Mouse (Mus musculus) spleen, adult 2 months (tissue): ENCODE measurements around the gene Primpol. TPM values are rescaled to one million over a fixed set of nuclear protein-coding genes. Genes with fewer than 3 reads are reported as not detected.

Source experiments
- DNase-seq, 2 experiments: peaks; one replicate each; pipeline versions ENCODE4 v3.0.0 to v3.0.0-alpha.2; 2012 to 2021; ENCODE audit warnings: low spot score in 2 of 2, low read depth in 1 of 2
- H3K27ac ChIP-seq: fragments of 200-500 bp; 2 replicates; pipeline ENCODE4 v1.5.1; 2012; ENCODE audit warnings: low read length, inconsistent platforms; ENCODE audit not compliant: insufficient read depth
- H3K27me3 ChIP-seq: fragments of 200-500 bp; 2 replicates; pipeline ENCODE4 v1.6.1; 2012; ENCODE audit warnings: mild to moderate bottlenecking, moderate library complexity, low read length, inconsistent platforms; ENCODE audit not compliant: control insufficient read depth, insufficient read depth
- H3K36me3 ChIP-seq: fragments of 200-500 bp; 2 replicates; pipeline ENCODE4 v1.6.1; 2012; ENCODE audit warnings: mild to moderate bottlenecking, low read length, inconsistent platforms; ENCODE audit not compliant: control insufficient read depth, insufficient read depth
- H3K4me1 ChIP-seq: fragments of 200-500 bp; 2 replicates; pipeline ENCODE4 v1.6.1; 2011; ENCODE audit warnings: inconsistent platforms; ENCODE audit not compliant: control insufficient read depth, insufficient read depth, insufficient read length
- H3K4me3 ChIP-seq: fragments of 200-500 bp; 2 replicates; pipeline ENCODE4 v1.5.1; 2011; ENCODE audit warnings: mild to moderate bottlenecking, inconsistent platforms; ENCODE audit not compliant: insufficient read depth, insufficient read length; ENCODE audit errors: extremely low read depth
- CTCF ChIP-seq: fragments of 200-500 bp; IDR thresholded peaks from 2 replicates; pipeline ENCODE4 v1.5.1; 2011; ENCODE audit warnings: mild to moderate bottlenecking, inconsistent platforms; ENCODE audit not compliant: insufficient read depth, insufficient read length, insufficient replicate concordance; ENCODE audit errors: extremely low read depth
- POLR2A ChIP-seq: fragments of 200-500 bp; IDR thresholded peaks from 2 replicates; pipeline ENCODE4 v1.6.1; 2011; ENCODE audit warnings: low read depth, low read length, inconsistent platforms
- WGBS: fragments of 180-500 bp; shearing (Covaris S2); methylation state at CpG from one replicate; pipeline ENCODE4 v1.1.7; 2018; 5-methylcytosine and 5-hydroxymethylcytosine counted together
- polyA plus RNA-seq: library from polyadenylated mRNA; depleted of rRNA; stranded (reverse); fragments of >200 nt; gene quantifications from 2 replicates; pipeline ENCODE4 v1.2.3, GENCODE M21; 2012; rRNA removed

The Primpol gene
- 1.8 and 2.5 TPM in 2 replicates for polyA plus RNA-seq

DNA sequence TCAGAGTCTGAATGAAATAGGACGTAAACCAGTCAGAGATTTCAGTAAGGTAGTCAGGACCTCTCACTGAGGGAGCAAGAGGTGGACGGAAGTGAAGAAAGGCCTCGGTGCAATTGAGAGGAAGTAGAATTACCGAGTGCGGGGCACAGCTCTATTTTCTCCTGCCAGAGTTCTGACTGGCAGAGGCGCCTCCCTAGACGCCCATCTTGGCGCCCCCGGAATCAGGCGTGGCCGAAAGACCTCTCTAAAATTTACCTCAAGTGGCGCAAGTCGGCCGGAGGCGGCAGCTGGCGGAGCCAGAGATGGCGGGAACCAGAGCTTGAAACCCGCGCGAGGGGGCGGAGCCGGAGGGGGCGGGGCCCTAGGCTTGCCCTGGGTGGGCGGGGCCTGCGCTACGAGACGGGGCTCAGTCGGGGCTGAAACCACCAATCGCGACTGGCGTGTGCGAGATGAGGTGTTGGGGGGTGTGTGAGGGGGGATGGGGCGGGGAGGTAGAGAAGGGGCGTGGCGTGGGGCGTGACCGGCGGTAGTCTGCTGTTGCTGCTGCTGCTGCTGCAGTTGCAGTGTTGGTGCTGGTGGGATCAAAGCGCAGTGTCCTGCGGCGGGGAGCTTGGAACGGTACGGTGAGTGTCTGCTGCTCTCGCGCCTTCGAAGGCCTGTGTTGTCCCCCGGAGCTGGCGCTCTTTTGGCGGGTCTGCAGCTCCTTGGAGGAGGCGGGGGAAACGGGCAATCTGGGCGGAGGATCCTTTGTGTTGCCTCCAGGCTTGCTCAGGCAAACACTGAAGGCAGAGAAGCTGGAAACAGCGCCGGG is at the start of gene Primpol, which contains the start of gene Casp3:
TSS of gene Primpol (minus strand) at position 334 of the 811 bp plus-strand sequence.
TSS of gene Casp3 (plus strand) at position 413 of the 811 bp plus-strand sequence.
- peak; percentile 92 for TF ChIP-seq POLR2A
- no peak for TF ChIP-seq CTCF
- H3K36me3 ChIP-seq, result no peaks in the 10 kb centered on the region
- peaks cover 3% of the 10 kb centered on the region; the same call in 1 of the 2 replicates for H3K4me1 ChIP-seq
- peak within 1 kb of the TSS; percentile 81 for H3K27ac ChIP-seq
- under 1% methylated on average over 54 of the region's 54 CpGs for WGBS
- no peaks in the 10 kb centered on the region for H3K27me3 ChIP-seq
- H3K4me3 ChIP-seq, result peak within 1 kb of the TSS; percentile 93
- peak; percentile 91 to 94 for DNase-seq

- TF ChIP-seq POLR2A, result no peak
- no peak for TF ChIP-seq CTCF
- 65% methylated on average over 2 of the region's 2 CpGs for WGBS
Observed at GRCm38 (mm10) chr8:46655919-46656318, 38.9 kb upstream of the Primpol start.

GRCm38 (mm10) chr8:46651872-46652271 is 34.9 kb upstream of the Primpol start:
- Histone ChIP-seq H3K27ac (no peak overlapping the region), H3K4me3 (no peak overlapping the region), H3K27me3 (no peaks in the 10 kb centered on the region), H3K4me1 (no peaks in the 10 kb centered on the region; the same call in 1 of the 2 replicates), H3K36me3 (no peaks in the 10 kb centered on the region)
- TF ChIP-seq CTCF (no peak), POLR2A (no peak)
- 25% methylated on average over 9 of the region's 9 CpGs for WGBS
- no peak for DNase-seq

More at GRCm38 (mm10) chr8:46655919-46656318, 38.9 kb upstream of the Primpol start:
- no peaks in the 10 kb centered on the region; the same call in 1 of the 2 replicates for H3K4me1 ChIP-seq
- no peak overlapping the region for H3K27ac ChIP-seq
- H3K27me3 ChIP-seq, result no peaks in the 10 kb centered on the region
- no peaks in the 10 kb centered on the region for H3K36me3 ChIP-seq
- DNase-seq, result no peak
- no peak overlapping the region for H3K4me3 ChIP-seq

- no peak overlapping the region for H3K27ac ChIP-seq
- WGBS, result 65% methylated on average over 4 of the region's 4 CpGs
- H3K36me3 ChIP-seq, result no peaks in the 10 kb centered on the region
- H3K4me3 ChIP-seq, result no peak overlapping the region
- no peak for DNase-seq
- H3K4me1 ChIP-seq, result no peaks in the 10 kb centered on the region; the same call in 1 of the 2 replicates
- H3K27me3 ChIP-seq, result no peaks in the 10 kb centered on the region
- TF ChIP-seq CTCF (no peak), POLR2A (no peak)
Observed at GRCm38 (mm10) chr8:46648421-46648820, 31.4 kb upstream of the Primpol start.

DNA sequence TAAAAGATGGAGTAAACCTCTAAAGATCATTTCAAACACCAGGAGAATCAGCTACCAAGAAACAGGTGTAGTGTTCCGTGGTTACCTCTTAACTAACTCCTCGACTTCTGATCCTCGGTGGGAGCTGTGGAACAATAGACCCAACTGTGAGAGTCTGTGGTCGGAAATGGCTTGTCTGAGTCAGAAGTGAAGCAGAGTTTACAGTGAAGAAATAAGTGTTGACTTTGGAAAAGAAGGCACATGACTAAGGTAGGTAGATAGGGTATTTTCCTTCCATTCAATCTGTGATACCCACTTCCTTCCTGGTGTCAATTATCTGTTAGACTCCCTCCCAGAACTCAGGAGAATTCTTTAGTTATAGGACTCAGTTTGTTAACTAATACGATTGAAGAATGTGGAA is 24.3 kb upstream of the Primpol start:
- DNase-seq, result no peak

DNA sequence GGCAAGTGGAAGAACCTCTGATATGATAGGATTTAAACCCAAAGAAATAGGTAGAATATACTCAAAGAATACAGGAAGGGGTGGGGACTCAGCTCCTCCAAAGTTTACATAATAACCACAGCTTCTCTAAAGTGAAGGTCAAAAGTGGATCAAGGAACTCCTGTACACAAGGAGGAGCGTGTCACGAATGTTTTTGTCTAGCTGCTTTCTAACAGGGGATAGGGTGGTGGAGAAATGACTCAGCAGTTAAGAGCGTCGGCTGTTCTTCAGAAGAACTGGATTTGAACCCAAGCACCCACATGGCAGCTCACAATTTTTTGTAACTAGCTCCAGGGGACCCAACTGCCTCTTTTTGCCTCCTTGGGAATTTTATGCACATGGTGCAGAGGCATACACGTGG is 22.8 kb upstream of the Primpol start:
- Histone ChIP-seq H3K27ac (no peak overlapping the region), H3K4me1 (no peaks in the 10 kb centered on the region), H3K4me3 (no peak overlapping the region), H3K27me3 (no peaks in the 10 kb centered on the region), H3K36me3 (peaks cover 4% of the 10 kb centered on the region; the same call in 1 of the 2 replicates)
- 54% methylated on average over 5 of the region's 5 CpGs for WGBS
- DNase-seq, result no peak
- TF ChIP-seq POLR2A (no peak), CTCF (no peak)

More for the DNA sequence above, 24.3 kb upstream of the Primpol start:
- no peak overlapping the region for H3K4me3 ChIP-seq
- no peaks in the 10 kb centered on the region for H3K27me3 ChIP-seq
- H3K36me3 ChIP-seq, result no peaks in the 10 kb centered on the region; the same call in 1 of the 2 replicates
- H3K27ac ChIP-seq, result no peak overlapping the region
- TF ChIP-seq CTCF (no peak), POLR2A (no peak)
- WGBS, result 35% methylated on average over 5 of the region's 5 CpGs
- no peaks in the 10 kb centered on the region for H3K4me1 ChIP-seq

DNA sequence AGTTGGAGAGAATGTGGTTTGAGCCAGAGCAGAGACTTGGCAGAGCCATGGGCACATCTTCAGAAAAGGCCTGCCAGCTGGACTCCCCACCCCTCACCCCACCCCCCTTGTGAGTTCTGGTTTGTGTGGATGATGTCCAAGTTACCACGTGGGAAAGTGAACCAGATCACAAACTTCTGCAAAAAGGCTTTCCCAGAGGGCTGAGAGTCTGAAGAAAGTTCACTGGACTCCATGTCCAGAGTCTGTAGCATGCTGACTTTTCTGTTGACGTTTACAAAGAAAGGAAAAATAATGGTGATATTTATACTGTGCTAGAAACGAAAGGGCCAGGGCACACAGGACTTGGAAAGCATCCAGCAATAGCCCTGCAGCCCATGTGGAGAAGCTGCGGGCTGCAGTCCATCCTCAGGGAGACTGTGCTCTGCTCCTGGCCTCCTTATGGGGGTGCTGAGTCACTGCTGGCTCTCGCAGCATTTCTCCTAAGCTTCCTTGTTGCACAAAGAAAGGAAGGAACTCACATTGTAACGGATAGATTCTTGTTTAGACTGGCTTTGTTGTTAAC is 22.1 kb upstream of the Primpol start:
- H3K4me3 ChIP-seq, result no peak overlapping the region
- H3K27ac ChIP-seq, result no peak overlapping the region; the same call in 1 of the 2 replicates
- 38% methylated on average over 6 of the region's 6 CpGs for WGBS
- TF ChIP-seq POLR2A (no peak), CTCF (no peak)
- no peaks in the 10 kb centered on the region for H3K4me1 ChIP-seq
- no peaks in the 10 kb centered on the region for H3K27me3 ChIP-seq
- DNase-seq, result no peak
- H3K36me3 ChIP-seq, result peaks cover 7% of the 10 kb centered on the region
